Mouse (Mus musculus): ENCODE data around the gene Oxt. TPM values are rescaled to one million over a fixed set of nuclear protein-coding genes. Genes with fewer than 3 reads are reported as not detected.

Oxt gene
- not detected in 2 replicates for polyA plus RNA-seq (2015; fragmentation: Nextera tagmentation; extraction: Ambion mirVana)

DNA sequence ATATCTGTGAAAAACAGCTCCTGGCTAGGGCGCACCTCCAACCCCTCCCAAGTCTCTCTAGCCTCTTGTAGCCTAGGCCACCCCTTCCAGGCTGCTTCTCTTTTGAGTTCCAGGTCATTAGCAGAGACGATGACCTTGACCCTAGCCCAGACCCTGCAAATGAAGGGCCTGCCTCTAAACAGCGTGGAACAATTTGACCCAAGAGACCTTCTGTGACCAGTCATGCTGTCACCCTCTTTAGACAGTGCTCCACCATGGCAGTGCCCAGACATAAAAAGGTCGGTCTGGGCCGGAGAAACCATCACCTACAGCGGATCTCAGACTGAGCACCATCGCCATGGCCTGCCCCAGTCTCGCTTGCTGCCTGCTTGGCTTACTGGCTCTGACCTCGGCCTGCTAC lies at the start of gene Oxt:
Gene Oxt, plus strand, starts transcription at position 301 of the 400 bp plus-strand sequence.
- Histone ChIP-seq H3K27me3 (ENCODE audit: control insufficient read depth, insufficient read depth, low read length) (peaks cover 8% of the 10 kb centered on the region; the same call in 1 of the 2 replicates), H3K9me3 (ENCODE audit: control insufficient read depth, low read length) (no peaks in the 10 kb centered on the region), H3K4me2 (replicated peaks; ENCODE audit: low read depth) (peak within 1 kb of the TSS; percentile 47), H3K36me3 (ENCODE audit: control insufficient read depth, insufficient read depth, low read length) (no peaks in the 10 kb centered on the region), H3K9ac (ENCODE audit: low read length) (peak within 1 kb of the TSS; percentile 38), H3K4me1 (replicated peaks; ENCODE audit: control insufficient read depth, insufficient read depth) (no peaks in the 10 kb centered on the region; the same call in 1 of the 2 replicates), H3K27ac (replicated peaks) (no peak within 1 kb of the TSS), H3K4me3 (ENCODE audit: low read depth, low read length) (peak within 1 kb of the TSS; percentile 26)
- 60% methylated on average over 9 of the region's 9 CpGs for WGBS
- ATAC-seq (ENCODE audit: low FRiP score, low TSS enrichment): no peak
- TF ChIP-seq EP300 (optimal IDR thresholded peaks at IDR 0.05) (no peak), CTCF (IDR thresholded peaks at IDR 0.05; ENCODE audit: low read depth) (no peak)
- no peak for DNase-seq (ENCODE audit: low spot score)

DNA sequence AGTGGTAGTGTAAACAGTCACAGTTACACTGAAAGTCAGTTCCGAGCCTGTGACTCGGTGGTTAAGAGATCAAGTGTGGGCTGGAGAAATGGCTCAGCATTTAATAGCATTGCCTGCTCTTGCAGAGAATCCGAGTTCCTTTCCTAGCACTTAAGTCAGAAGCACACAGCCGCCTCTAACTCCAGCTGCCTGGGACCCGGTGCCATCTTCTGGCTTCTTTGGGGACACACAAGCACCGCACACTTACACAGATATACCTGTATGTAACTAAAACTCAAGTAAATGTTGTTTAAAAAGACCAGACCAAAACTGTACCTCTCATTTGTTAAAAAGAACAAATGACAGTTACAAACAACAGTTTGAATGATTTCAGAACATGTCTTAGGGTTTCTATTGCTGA lies 47.5 kb upstream of the Oxt start:
- Histone ChIP-seq H3K9me3 (ENCODE audit: control insufficient read depth, low read length) (no peaks in the 10 kb centered on the region), H3K4me1 (replicated peaks; ENCODE audit: control insufficient read depth, insufficient read depth) (no peaks in the 10 kb centered on the region), H3K4me3 (ENCODE audit: low read depth, low read length) (no peak overlapping the region), H3K27me3 (ENCODE audit: control insufficient read depth, insufficient read depth, low read length) (no peaks in the 10 kb centered on the region), H3K9ac (ENCODE audit: low read length) (no peak overlapping the region), H3K36me3 (ENCODE audit: control insufficient read depth, insufficient read depth, low read length) (peaks cover 6% of the 10 kb centered on the region), H3K4me2 (replicated peaks; ENCODE audit: low read depth) (no peak overlapping the region), H3K27ac (replicated peaks) (no peak overlapping the region)
- TF ChIP-seq CTCF (IDR thresholded peaks at IDR 0.05; ENCODE audit: low read depth): peak; percentile 34; the same call in 1 of the 2 replicates
- TF ChIP-seq EP300 (optimal IDR thresholded peaks at IDR 0.05): no peak
- ATAC-seq (ENCODE audit: low FRiP score, low TSS enrichment): no peak
- DNase-seq (ENCODE audit: low spot score): no peak
- WGBS: 81% methylated on average over 6 of the region's 6 CpGs

DNA sequence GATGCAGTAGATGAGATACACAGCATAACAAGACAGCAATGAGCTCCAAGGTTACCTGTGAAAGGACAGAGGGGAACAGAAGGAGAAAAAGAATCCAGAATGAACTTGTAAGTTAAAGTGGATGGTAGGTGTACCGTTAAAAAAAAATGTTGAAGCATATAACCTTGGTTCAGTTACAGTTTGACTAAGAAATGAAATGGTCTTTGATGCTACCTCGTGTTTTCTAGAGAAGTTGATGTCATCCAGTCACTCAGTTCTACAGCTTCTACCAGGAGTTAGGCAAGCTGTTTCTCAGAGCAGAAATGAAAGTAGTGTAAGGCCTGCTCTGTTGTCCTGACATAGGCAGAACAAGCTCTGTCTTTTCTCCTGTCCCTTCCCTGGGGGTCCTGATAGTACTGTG lies 46.7 kb upstream of the Oxt start:
- TF ChIP-seq CTCF (IDR thresholded peaks at IDR 0.05; ENCODE audit: low read depth) (no peak), EP300 (optimal IDR thresholded peaks at IDR 0.05) (no peak)
- WGBS: 87% methylated on average over 2 of the region's 2 CpGs
- Histone ChIP-seq H3K4me1 (replicated peaks; ENCODE audit: control insufficient read depth, insufficient read depth) (no peaks in the 10 kb centered on the region), H3K27ac (replicated peaks) (no peak overlapping the region), H3K27me3 (ENCODE audit: control insufficient read depth, insufficient read depth, low read length) (no peaks in the 10 kb centered on the region), H3K4me2 (replicated peaks; ENCODE audit: low read depth) (no peak overlapping the region), H3K9ac (ENCODE audit: low read length) (no peak overlapping the region), H3K36me3 (ENCODE audit: control insufficient read depth, insufficient read depth, low read length) (peaks cover 6% of the 10 kb centered on the region; the same call in 1 of the 2 replicates), H3K4me3 (ENCODE audit: low read depth, low read length) (no peak overlapping the region), H3K9me3 (ENCODE audit: control insufficient read depth, low read length) (no peaks in the 10 kb centered on the region)
- ATAC-seq (ENCODE audit: low FRiP score, low TSS enrichment) (no peak), DNase-seq (ENCODE audit: low spot score) (no peak)

DNA sequence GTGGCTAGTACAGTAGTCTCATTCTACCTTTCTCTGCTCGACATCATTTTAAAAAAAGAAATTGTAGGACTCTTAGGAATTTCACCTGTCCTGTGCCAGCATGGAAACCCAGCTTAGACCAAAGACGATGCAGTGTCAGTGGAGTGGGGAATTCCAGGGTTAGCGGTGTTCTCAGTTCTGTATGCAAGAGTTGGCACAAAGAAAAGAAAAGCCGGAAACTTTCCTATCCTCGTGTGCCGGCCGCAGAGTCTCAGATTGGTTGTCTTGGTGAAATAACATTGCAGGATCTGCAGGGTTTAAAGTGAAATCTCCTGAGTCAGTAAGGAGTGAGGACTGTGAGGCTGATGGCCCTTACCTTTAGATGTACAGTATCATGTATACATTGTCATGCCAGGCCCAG lies 46.0 kb upstream of the Oxt start:
- no peak overlapping the region for H3K4me3 ChIP-seq (ENCODE audit: low read depth, low read length)
- H3K9ac ChIP-seq (ENCODE audit: low read length): no peak overlapping the region
- peaks cover 6% of the 10 kb centered on the region; the same call in 1 of the 2 replicates for H3K36me3 ChIP-seq (ENCODE audit: control insufficient read depth, insufficient read depth, low read length)
- H3K27me3 ChIP-seq (ENCODE audit: control insufficient read depth, insufficient read depth, low read length): no peaks in the 10 kb centered on the region
- no peak overlapping the region for H3K4me2 ChIP-seq (replicated peaks; ENCODE audit: low read depth)
- no peak overlapping the region for H3K27ac ChIP-seq (replicated peaks)
- no peaks in the 10 kb centered on the region for H3K9me3 ChIP-seq (ENCODE audit: control insufficient read depth, low read length)
- no peak for TF ChIP-seq CTCF (IDR thresholded peaks at IDR 0.05; ENCODE audit: low read depth)
- TF ChIP-seq EP300 (optimal IDR thresholded peaks at IDR 0.05): no peak
- DNase-seq (ENCODE audit: low spot score): no peak
- no peaks in the 10 kb centered on the region for H3K4me1 ChIP-seq (replicated peaks; ENCODE audit: control insufficient read depth, insufficient read depth)
- ATAC-seq (ENCODE audit: low FRiP score, low TSS enrichment): no peak
- 92% methylated on average over 7 of the region's 7 CpGs for WGBS

DNA sequence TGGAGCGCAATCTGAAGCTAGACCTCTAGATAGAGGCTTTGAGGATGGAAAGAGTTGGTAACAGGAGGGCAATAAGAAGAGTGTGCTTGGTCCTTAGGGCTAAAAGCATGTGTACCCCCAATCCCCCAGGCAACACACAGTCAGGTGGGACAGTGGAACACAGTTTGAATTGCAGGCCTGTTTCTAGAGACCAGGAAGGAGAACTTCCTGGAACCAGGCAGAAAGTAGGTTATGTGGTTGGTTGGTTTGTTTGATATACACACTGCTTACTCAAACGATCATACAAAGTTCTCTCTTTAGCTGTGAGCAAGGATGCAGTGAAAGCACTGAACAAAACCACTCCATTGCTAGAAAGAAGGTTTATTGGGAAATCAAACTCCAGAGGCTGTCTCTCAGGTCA lies 43.8 kb upstream of the Oxt start:
- Histone ChIP-seq H3K4me2 (replicated peaks; ENCODE audit: low read depth) (no peak overlapping the region), H3K36me3 (ENCODE audit: control insufficient read depth, insufficient read depth, low read length) (peaks cover 6% of the 10 kb centered on the region; the same call in 1 of the 2 replicates)

DNA sequence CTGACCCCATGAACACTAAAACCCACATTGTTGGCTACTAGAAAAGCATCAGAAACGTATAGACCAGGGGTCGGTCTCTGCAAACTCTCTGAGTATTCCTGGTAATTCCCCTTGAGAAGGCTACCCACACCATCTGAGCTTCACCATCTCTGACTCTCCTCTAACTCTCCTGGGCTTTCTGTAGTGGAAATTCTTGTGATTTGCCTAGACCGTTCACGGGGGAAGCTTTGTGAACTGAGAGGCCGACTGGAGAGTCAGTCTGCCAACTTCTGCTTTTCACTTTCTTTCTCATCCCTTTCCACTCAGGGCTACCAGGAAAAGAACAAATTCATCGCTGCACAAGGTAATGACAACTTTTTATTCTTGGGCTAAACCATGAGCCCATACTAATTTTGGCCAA lies 41.0 kb upstream of the Oxt start:
- WGBS: 89% methylated on average over 6 of the region's 6 CpGs
- DNase-seq (ENCODE audit: low spot score) (no peak), ATAC-seq (ENCODE audit: low FRiP score, low TSS enrichment) (no peak)
- H3K4me3 ChIP-seq (ENCODE audit: low read depth, low read length): no peak overlapping the region
- H3K27ac ChIP-seq (replicated peaks): no peak overlapping the region
- no peak overlapping the region for H3K4me2 ChIP-seq (replicated peaks; ENCODE audit: low read depth)
- peaks cover 15% of the 10 kb centered on the region for H3K36me3 ChIP-seq (ENCODE audit: control insufficient read depth, insufficient read depth, low read length)
- no peaks in the 10 kb centered on the region for H3K27me3 ChIP-seq (ENCODE audit: control insufficient read depth, insufficient read depth, low read length)
- no peak overlapping the region for H3K9ac ChIP-seq (ENCODE audit: low read length)
- TF ChIP-seq CTCF (IDR thresholded peaks at IDR 0.05; ENCODE audit: low read depth): no peak
- no peak for TF ChIP-seq EP300 (optimal IDR thresholded peaks at IDR 0.05)
- no peaks in the 10 kb centered on the region for H3K4me1 ChIP-seq (replicated peaks; ENCODE audit: control insufficient read depth, insufficient read depth)
- no peaks in the 10 kb centered on the region for H3K9me3 ChIP-seq (ENCODE audit: control insufficient read depth, low read length)

More for the DNA sequence above, 43.8 kb upstream of the Oxt start:
- H3K4me3 ChIP-seq (ENCODE audit: low read depth, low read length): no peak overlapping the region
- TF ChIP-seq CTCF (IDR thresholded peaks at IDR 0.05; ENCODE audit: low read depth) (no peak), EP300 (optimal IDR thresholded peaks at IDR 0.05) (no peak)
- no peak overlapping the region for H3K9ac ChIP-seq (ENCODE audit: low read length)
- no peaks in the 10 kb centered on the region for H3K4me1 ChIP-seq (replicated peaks; ENCODE audit: control insufficient read depth, insufficient read depth)
- no peaks in the 10 kb centered on the region for H3K27me3 ChIP-seq (ENCODE audit: control insufficient read depth, insufficient read depth, low read length)
- no peak for ATAC-seq (ENCODE audit: low FRiP score, low TSS enrichment)
- H3K9me3 ChIP-seq (ENCODE audit: control insufficient read depth, low read length): no peaks in the 10 kb centered on the region
- H3K27ac ChIP-seq (replicated peaks): no peak overlapping the region
- 64% methylated on average over 2 of the region's 2 CpGs for WGBS
- DNase-seq (ENCODE audit: low spot score): no peak
